In the genomic region with DNA sequence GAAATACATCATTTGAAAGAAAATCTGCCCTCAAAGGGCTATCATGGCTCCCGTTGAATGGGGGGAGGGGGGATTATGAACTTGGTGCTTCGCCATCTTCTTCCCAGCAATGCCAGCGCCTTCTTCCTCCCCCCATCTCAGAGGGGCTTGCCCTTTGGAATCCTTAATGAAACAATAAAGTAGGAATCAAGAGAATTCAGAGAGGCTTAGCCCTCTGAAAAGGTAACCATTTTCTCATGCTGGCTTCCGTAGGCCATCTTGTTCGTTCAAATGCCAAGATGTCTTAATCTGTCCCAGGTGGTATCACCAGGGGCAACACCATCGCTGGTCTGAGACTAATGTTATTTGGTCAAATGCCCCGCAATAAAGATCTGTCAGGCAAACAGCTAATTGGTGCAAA, we compare ENCODE assay signal across 8 mouse cellular contexts. TPM values are rescaled to one million over a fixed set of nuclear protein-coding genes. Genes with fewer than 3 reads are reported as not detected.
DNase-seq lines count a peak whose midpoint lies in the region; ATAC-seq and TF ChIP-seq lines count a peak whose summit lies in the region.

No protein-coding gene starts in this region.

- peak overlapping the region; percentile 63; the same call in 1 of the 2 replicates for H3K4me3 ChIP-seq in liver, embryonic 11.5 days (ENCODE audit: low read depth, low read length)
- no peak overlapping the region for H3K4me3 ChIP-seq in liver, postnatal 0 days (ENCODE audit: low read depth, low read length)
- peak overlapping the region; percentile 98 for H3K4me3 ChIP-seq in embryonic facial prominence, embryonic 13.5 days
- H3K4me3 ChIP-seq in intestine, embryonic 16.5 days (ENCODE audit: low read length) = peak overlapping the region; percentile 76
- H3K4me3 ChIP-seq in olfactory bulb, adult 2 months (ENCODE audit: insufficient read depth, low read depth, low read length) = peak overlapping the region; percentile 34

- peaks cover 3% of the 10 kb centered on the region for H3K4me1 ChIP-seq in liver, embryonic 11.5 days (replicated peaks; ENCODE audit: control insufficient read depth, insufficient read depth, low read length)
- peaks cover 14% of the 10 kb centered on the region for H3K4me1 ChIP-seq in liver, postnatal 0 days (ENCODE audit: insufficient read depth)
- peaks cover 42% of the 10 kb centered on the region for H3K4me1 ChIP-seq in embryonic facial prominence, embryonic 13.5 days
- 0 out of 2 replicates have a peak, but pooled peaks cover 4% of the 10 kb centered on the region for H3K4me1 ChIP-seq in intestine, embryonic 16.5 days (ENCODE audit: control insufficient read depth, insufficient read depth, low read length)
- peaks cover 8% of the 10 kb centered on the region for H3K4me1 ChIP-seq in olfactory bulb, adult 2 months (ENCODE audit: control insufficient read depth, insufficient read depth, low read length)

- H3K9me3 ChIP-seq in liver, embryonic 11.5 days (ENCODE audit: control insufficient read depth, low read length) = no peaks in the 10 kb centered on the region
- H3K9me3 ChIP-seq in liver, postnatal 0 days (ENCODE audit: low read length) = no peaks in the 10 kb centered on the region
- no peaks in the 10 kb centered on the region for H3K9me3 ChIP-seq in embryonic facial prominence, embryonic 13.5 days
- H3K9me3 ChIP-seq in intestine, embryonic 16.5 days (ENCODE audit: control insufficient read depth, low read length) = no peaks in the 10 kb centered on the region

- TF ChIP-seq POLR2A in olfactory bulb, adult 2 months (IDR thresholded peaks at IDR 0.05; ENCODE audit: insufficient read depth, low read depth, low read length) = no peak

- ATAC-seq in liver, embryonic 11.5 days (replicated peaks; ENCODE audit: low FRiP score) = no peak
- no peak for ATAC-seq in liver, postnatal 0 days
- no peak for ATAC-seq in embryonic facial prominence, embryonic 13.5 days (ENCODE audit: insufficient number of reproducible peaks, insufficient read depth, low FRiP score, low TSS enrichment, low read depth)
- no peak for ATAC-seq in intestine, embryonic 16.5 days

- no peaks in the 10 kb centered on the region for H3K36me3 ChIP-seq in liver, embryonic 11.5 days (ENCODE audit: control insufficient read depth, insufficient read depth, low read length)
- no peaks in the 10 kb centered on the region for H3K36me3 ChIP-seq in liver, postnatal 0 days (replicated peaks; ENCODE audit: insufficient read depth, low read length)
- no peaks in the 10 kb centered on the region for H3K36me3 ChIP-seq in embryonic facial prominence, embryonic 13.5 days
- no peaks in the 10 kb centered on the region; the same call in 1 of the 2 replicates for H3K36me3 ChIP-seq in intestine, embryonic 16.5 days (ENCODE audit: control insufficient read depth, insufficient read depth, low read length)

- H3K4me2 ChIP-seq in liver, embryonic 11.5 days = peak overlapping the region; percentile 72
- no peak overlapping the region for H3K4me2 ChIP-seq in liver, postnatal 0 days (ENCODE audit: low read depth, low read length)
- peak overlapping the region; percentile 86 for H3K4me2 ChIP-seq in embryonic facial prominence, embryonic 13.5 days
- peak overlapping the region; percentile 85 for H3K4me2 ChIP-seq in intestine, embryonic 16.5 days (ENCODE audit: low read depth, low read length)

- H3K27me3 ChIP-seq in liver, embryonic 11.5 days (replicated peaks; ENCODE audit: control insufficient read depth, insufficient read depth, low read length) = peaks cover 32% of the 10 kb centered on the region
- peaks cover 34% of the 10 kb centered on the region for H3K27me3 ChIP-seq in liver, postnatal 0 days (ENCODE audit: insufficient read depth, low read length)
- no peaks in the 10 kb centered on the region for H3K27me3 ChIP-seq in embryonic facial prominence, embryonic 13.5 days
- H3K27me3 ChIP-seq in intestine, embryonic 16.5 days (replicated peaks; ENCODE audit: control insufficient read depth, insufficient read depth, low read length) = no peaks in the 10 kb centered on the region

- TF ChIP-seq EP300 in liver, postnatal 0 days (IDR thresholded peaks at IDR 0.05; ENCODE audit: low read depth) = no peak

- H3K27ac ChIP-seq in liver, embryonic 11.5 days (ENCODE audit: low read depth, low read length) = no peak overlapping the region
- no peak overlapping the region for H3K27ac ChIP-seq in liver, postnatal 0 days (ENCODE audit: low read depth)
- H3K27ac ChIP-seq in embryonic facial prominence, embryonic 13.5 days = peak overlapping the region; percentile 97
- H3K27ac ChIP-seq in intestine, embryonic 16.5 days (ENCODE audit: low read length) = no peak overlapping the region
- peak overlapping the region; percentile 19 for H3K27ac ChIP-seq in olfactory bulb, adult 2 months (ENCODE audit: insufficient read depth, low read depth, low read length)

- no peak overlapping the region for H3K9ac ChIP-seq in liver, embryonic 11.5 days (ENCODE audit: low read depth, low read length)
- no peak overlapping the region for H3K9ac ChIP-seq in liver, postnatal 0 days (replicated peaks)
- peak overlapping the region; percentile 97 for H3K9ac ChIP-seq in embryonic facial prominence, embryonic 13.5 days
- H3K9ac ChIP-seq in intestine, embryonic 16.5 days (ENCODE audit: low read depth, low read length) = no peak overlapping the region

- no peak for DNase-seq in liver, embryonic 11.5 days (ENCODE audit: low spot score)
- no peak for DNase-seq in liver, postnatal 0 days
- DNase-seq in ovary, postnatal 36 days (ENCODE audit: low spot score) = no peak
- no peak for DNase-seq in layer of hippocampus, adult 8-10 months (ENCODE audit: low spot score in 2 of 2)
- no peak for DNase-seq in gastrocnemius, adult 18-20 months (ENCODE audit: low spot score)

- WGBS in liver, embryonic 11.5 days = 63% methylated on average over 7 of the region's 7 CpGs
- WGBS in liver, postnatal 0 days (ENCODE audit: insufficient replicate concordance) = 69% methylated on average over 7 of the region's 7 CpGs
- WGBS in embryonic facial prominence, embryonic 13.5 days = 19% methylated on average over 7 of the region's 7 CpGs
- WGBS in intestine, embryonic 16.5 days = 49% methylated on average over 7 of the region's 7 CpGs
- 17% methylated on average over 7 of the region's 7 CpGs for WGBS in olfactory bulb, adult 2 months

- no peak for TF ChIP-seq CTCF in liver, postnatal 0 days (IDR thresholded peaks at IDR 0.05; ENCODE audit: low read depth)
- no peak for TF ChIP-seq CTCF in olfactory bulb, adult 2 months (IDR thresholded peaks at IDR 0.05; ENCODE audit: insufficient read depth, low read depth, low read length)

RNA-seq across cellular contexts. Expression of a gene that starts 2.1 kb away (rescaled TPM):
- 12.8 and 13.2 TPM in 2 replicates for polyA plus RNA-seq in liver, embryonic 11.5 days (2014; fragmentation: Nextera tagmentation; extraction: Ambion mirVana)
- 1.9 and 2.2 TPM in 2 replicates for polyA plus RNA-seq in liver, postnatal 0 days (2015; fragmentation: Nextera tagmentation; extraction: Ambion mirVana)
- 56.1 and 66.2 TPM in 2 replicates for polyA plus RNA-seq in embryonic facial prominence, embryonic 13.5 days (2015; fragmentation: Nextera tagmentation; extraction: Ambion mirVana)
- 6.5 and 7.6 TPM in 2 replicates for polyA plus RNA-seq in intestine, embryonic 16.5 days (2015; fragmentation: Nextera tagmentation; extraction: Ambion mirVana)
- polyA plus RNA-seq in olfactory bulb, adult 2 months (2012; ENCODE audit: insufficient read depth, insufficient read length, low replicate concordance, missing spikeins) = 416 TPM in 1 of 2 replicates, not detected in the other
- total RNA-seq in layer of hippocampus, adult 8-10 months (2022) = 100 to 1,000 TPM; 476 to 520 (median 494) TPM
- 1 to 10 TPM in 1 of 2 experiments, under 1 TPM in 1; 0.71 to 1.9 TPM for total RNA-seq in gastrocnemius, adult 18-20 months (2021)

Comparison
In these comparisons a context has a peak if more than half of its experiments do, and no peak if none do; other contexts are left out.
1. H3K27ac ChIP-seq: peak in embryonic facial prominence, embryonic 13.5 days (single experiment) and olfactory bulb, adult 2 months (single experiment); none in liver, embryonic 11.5 days (single experiment), liver, postnatal 0 days (single experiment) and intestine, embryonic 16.5 days (single experiment).